Mouse (Mus musculus) forebrain, embryonic 12.5 days (tissue): ENCODE measurements around the gene Mrtfb. TPM values are rescaled to one million over a fixed set of nuclear protein-coding genes. Genes with fewer than 3 reads are reported as not detected.

Experiments
- ATAC-seq: fragments of 200-750 bp; cut with Nextera tagmentation; 2 replicates; pipeline ENCODE4 v1.8.0; 2017; ENCODE audit warnings: moderate TSS enrichment; ENCODE audit not compliant: low FRiP score
- H3K27ac ChIP-seq: fragments of 300-500 bp; sonication (generic); 2 replicates; pipeline ENCODE4 v1.5.1; 2016; ENCODE audit warnings: mild to moderate bottlenecking
- H3K27me3 ChIP-seq: fragments of 300-500 bp; sonication (generic); 2 replicates; pipeline ENCODE4 v1.6.1; 2016; ENCODE audit warnings: mild to moderate bottlenecking
- H3K36me3 ChIP-seq: fragments of 300-500 bp; sonication (generic); replicated peaks from 2 replicates; pipeline ENCODE4 v1.6.1; 2016; ENCODE audit warnings: mild to moderate bottlenecking
- H3K4me1 ChIP-seq: fragments of 300-500 bp; sonication (generic); 2 replicates; pipeline ENCODE4 v1.6.1; 2016
- H3K4me2 ChIP-seq: fragments of 300-500 bp; sonication (generic); 2 replicates; pipeline ENCODE4 v1.6.1; 2016; ENCODE audit warnings: mild to moderate bottlenecking, moderate library complexity
- H3K4me3 ChIP-seq: fragments of 300-500 bp; sonication (generic); replicated peaks from 2 replicates; pipeline ENCODE4 v1.5.1; 2016; ENCODE audit warnings: mild to moderate bottlenecking
- H3K9ac ChIP-seq: fragments of 300-500 bp; sonication (generic); 2 replicates; pipeline ENCODE4 v1.6.1; 2016; ENCODE audit warnings: mild to moderate bottlenecking
- H3K9me3 ChIP-seq: fragments of 300-500 bp; sonication (generic); 2 replicates; pipeline ENCODE4 v1.6.1; 2016
- WGBS: fragments of 180-500 bp; shearing (Covaris S2); methylation state at CpG from one replicate; pipeline ENCODE4 v1.1.7; 2016; 5-methylcytosine and 5-hydroxymethylcytosine counted together
- polyA plus RNA-seq: library from polyadenylated mRNA; unstranded; fragments of >200 nt; fragmentation: Nextera tagmentation; extraction: Ambion mirVana; gene quantifications from 2 replicates; pipeline ENCODE4 v1.2.1, GENCODE M21; 2016

Mrtfb gene
- polyA plus RNA-seq, result 15.5 and 15.8 TPM in 2 replicates

GRCm38 (mm10) chr16:13255855-13256635, at the start of gene Mrtfb:
Gene Mrtfb (plus strand): TSS chr16:13256481.
- ATAC-seq, result peak; percentile 93
- Histone ChIP-seq H3K4me3 (peak within 1 kb of the TSS; percentile 85), H3K9me3 (no peaks in the 10 kb centered on the region), H3K36me3 (no peaks in the 10 kb centered on the region), H3K9ac (peak within 1 kb of the TSS; percentile 90), H3K27ac (peak within 1 kb of the TSS; percentile 46), H3K4me1 (peaks cover 15% of the 10 kb centered on the region), H3K27me3 (no peaks in the 10 kb centered on the region), H3K4me2 (peak within 1 kb of the TSS; percentile 87)
- WGBS, result under 1% methylated on average over 52 of the region's 56 CpGs

- H3K4me2 ChIP-seq, result no peak overlapping the region
- no peaks in the 10 kb centered on the region for H3K36me3 ChIP-seq
- H3K9ac ChIP-seq, result no peak overlapping the region
- no peak for ATAC-seq
- H3K9me3 ChIP-seq, result no peaks in the 10 kb centered on the region
- 53% methylated on average over 5 of the region's 5 CpGs for WGBS
- H3K4me3 ChIP-seq, result no peak overlapping the region
- no peaks in the 10 kb centered on the region for H3K27me3 ChIP-seq
- no peak overlapping the region for H3K27ac ChIP-seq
- H3K4me1 ChIP-seq, result no peaks in the 10 kb centered on the region
Observed at GRCm38 (mm10) chr16:13207649-13208048, 48.6 kb upstream of the Mrtfb start.

GRCm38 (mm10) chr16:13208087-13208486, 48.2 kb upstream of the Mrtfb start:
- Histone ChIP-seq H3K9me3 (no peaks in the 10 kb centered on the region), H3K4me2 (no peak overlapping the region), H3K27me3 (no peaks in the 10 kb centered on the region), H3K27ac (no peak overlapping the region), H3K4me1 (no peaks in the 10 kb centered on the region), H3K36me3 (no peaks in the 10 kb centered on the region), H3K9ac (no peak overlapping the region), H3K4me3 (no peak overlapping the region)
- 25% methylated on average over 3 of the region's 3 CpGs for WGBS
- no peak for ATAC-seq

GRCm38 (mm10) chr16:13212781-13213180, 43.5 kb upstream of the Mrtfb start:
- Histone ChIP-seq H3K9ac (no peak overlapping the region), H3K36me3 (no peaks in the 10 kb centered on the region), H3K9me3 (no peaks in the 10 kb centered on the region), H3K4me2 (no peak overlapping the region), H3K4me3 (no peak overlapping the region), H3K27me3 (no peaks in the 10 kb centered on the region), H3K27ac (no peak overlapping the region), H3K4me1 (no peaks in the 10 kb centered on the region)
- WGBS, result 82% methylated on average over 4 of the region's 4 CpGs
- no peak for ATAC-seq

- ATAC-seq, result no peak
- 86% methylated on average over 5 of the region's 5 CpGs for WGBS
- Histone ChIP-seq H3K4me3 (no peak overlapping the region), H3K9ac (no peak overlapping the region), H3K36me3 (no peaks in the 10 kb centered on the region), H3K4me2 (no peak overlapping the region), H3K27me3 (no peaks in the 10 kb centered on the region), H3K9me3 (no peaks in the 10 kb centered on the region), H3K27ac (no peak overlapping the region), H3K4me1 (no peaks in the 10 kb centered on the region)
Observed at GRCm38 (mm10) chr16:13216116-13216952, 39.9 kb upstream of the Mrtfb start.

GRCm38 (mm10) chr16:13217951-13218350, 38.3 kb upstream of the Mrtfb start:
- ATAC-seq, result no peak
- Histone ChIP-seq H3K4me1 (no peaks in the 10 kb centered on the region), H3K9me3 (no peaks in the 10 kb centered on the region), H3K27me3 (no peaks in the 10 kb centered on the region), H3K4me3 (no peak overlapping the region), H3K36me3 (no peaks in the 10 kb centered on the region), H3K9ac (no peak overlapping the region), H3K4me2 (no peak overlapping the region), H3K27ac (no peak overlapping the region)
- WGBS, result 89% methylated on average over 8 of the region's 8 CpGs

GRCm38 (mm10) chr16:13221475-13221874, 34.8 kb upstream of the Mrtfb start:
- WGBS, result 87% methylated on average over 1 of the region's 1 CpGs
- H3K27ac ChIP-seq, result no peak overlapping the region
- no peak for ATAC-seq
- H3K27me3 ChIP-seq, result no peaks in the 10 kb centered on the region
- H3K4me2 ChIP-seq, result no peak overlapping the region
- no peaks in the 10 kb centered on the region for H3K36me3 ChIP-seq
- no peak overlapping the region for H3K9ac ChIP-seq
- H3K4me1 ChIP-seq, result no peaks in the 10 kb centered on the region
- H3K4me3 ChIP-seq, result no peak overlapping the region
- H3K9me3 ChIP-seq, result no peaks in the 10 kb centered on the region

GRCm38 (mm10) chr16:13232043-13232442, 24.2 kb upstream of the Mrtfb start:
- no peak overlapping the region for H3K27ac ChIP-seq
- no peak overlapping the region for H3K4me2 ChIP-seq
- H3K9ac ChIP-seq, result no peak overlapping the region
- 90% methylated on average over 7 of the region's 7 CpGs for WGBS
- H3K27me3 ChIP-seq, result no peaks in the 10 kb centered on the region
- no peaks in the 10 kb centered on the region for H3K4me1 ChIP-seq
- no peaks in the 10 kb centered on the region for H3K36me3 ChIP-seq
- ATAC-seq, result no peak
- H3K9me3 ChIP-seq, result no peaks in the 10 kb centered on the region
- no peak overlapping the region for H3K4me3 ChIP-seq

- H3K27me3 ChIP-seq, result no peaks in the 10 kb centered on the region
- no peaks in the 10 kb centered on the region for H3K9me3 ChIP-seq
- WGBS, result 62% methylated on average over 14 of the region's 14 CpGs
- no peaks in the 10 kb centered on the region for H3K36me3 ChIP-seq
- ATAC-seq, result no peak
- no peaks in the 10 kb centered on the region for H3K4me1 ChIP-seq
- no peak overlapping the region for H3K9ac ChIP-seq
- H3K4me3 ChIP-seq, result no peak overlapping the region
- H3K27ac ChIP-seq, result no peak overlapping the region
- H3K4me2 ChIP-seq, result no peak overlapping the region
Observed at GRCm38 (mm10) chr16:13232912-13233802, 23.1 kb upstream of the Mrtfb start.

GRCm38 (mm10) chr16:13239039-13239438, 17.2 kb upstream of the Mrtfb start:
- no peak overlapping the region for H3K9ac ChIP-seq
- 76% methylated on average over 4 of the region's 4 CpGs for WGBS
- H3K9me3 ChIP-seq, result no peaks in the 10 kb centered on the region
- no peak overlapping the region for H3K27ac ChIP-seq
- H3K4me1 ChIP-seq, result no peaks in the 10 kb centered on the region
- no peaks in the 10 kb centered on the region for H3K27me3 ChIP-seq
- ATAC-seq, result no peak
- H3K36me3 ChIP-seq, result no peaks in the 10 kb centered on the region
- H3K4me2 ChIP-seq, result no peak overlapping the region
- H3K4me3 ChIP-seq, result no peak overlapping the region

- Histone ChIP-seq H3K4me2 (no peak overlapping the region), H3K9ac (no peak overlapping the region), H3K9me3 (no peaks in the 10 kb centered on the region), H3K4me1 (no peaks in the 10 kb centered on the region), H3K36me3 (no peaks in the 10 kb centered on the region), H3K4me3 (no peak overlapping the region), H3K27me3 (no peaks in the 10 kb centered on the region), H3K27ac (no peak overlapping the region)
- no peak for ATAC-seq
- 80% methylated on average over 2 of the region's 2 CpGs for WGBS
Observed at GRCm38 (mm10) chr16:13239544-13239943, 16.7 kb upstream of the Mrtfb start.

GRCm38 (mm10) chr16:13240326-13240725, 16.0 kb upstream of the Mrtfb start:
- H3K9me3 ChIP-seq, result no peaks in the 10 kb centered on the region
- no peak for ATAC-seq
- H3K4me1 ChIP-seq, result no peaks in the 10 kb centered on the region
- no peak overlapping the region for H3K4me2 ChIP-seq
- no peak overlapping the region for H3K9ac ChIP-seq
- H3K27me3 ChIP-seq, result no peaks in the 10 kb centered on the region
- no peak overlapping the region for H3K27ac ChIP-seq
- H3K36me3 ChIP-seq, result no peaks in the 10 kb centered on the region
- 80% methylated on average over 7 of the region's 7 CpGs for WGBS
- H3K4me3 ChIP-seq, result no peak overlapping the region
